Mouse (Mus musculus) testis, postnatal 14 days (tissue): ENCODE measurements around the gene Klk5.
A peak's percentile ranks its signal among the peaks of the same experiment; 100 is the strongest.

ENCODE experiments used
- DNase-seq: peaks from one replicate; pipeline ENCODE4 v3.0.0; 2021; ENCODE audit warnings: low spot score

Gene Klk5

GRCm38 (mm10) chr7:43876444-43876843, 34.7 kb downstream of the Klk5 start:
- no peak for DNase-seq

- DNase-seq = no peak
These were observed 36.5 kb downstream of the Klk5 start for GRCm38 (mm10) chr7:43878281-43878680.

GRCm38 (mm10) chr7:43880912-43881311, 39.1 kb downstream of the Klk5 start, which contains the start of gene Klk4:
Gene Klk4 (plus strand): TSS chr7:43881160.
- no peak for DNase-seq

- DNase-seq = no peak
These were observed 40.6 kb downstream of the Klk5 start for GRCm38 (mm10) chr7:43882346-43882745.

- no peak for DNase-seq
These were observed 41.0 kb downstream of the Klk5 start for GRCm38 (mm10) chr7:43882811-43883210.

- no peak for DNase-seq
These were observed 41.8 kb downstream of the Klk5 start for GRCm38 (mm10) chr7:43883547-43883946.

- DNase-seq = no peak
These were observed 49.6 kb downstream of the Klk5 start for GRCm38 (mm10) chr7:43891365-43891764.

- no peak for DNase-seq
These were observed 50.0 kb downstream of the Klk5 start for GRCm38 (mm10) chr7:43891788-43892187.

GRCm38 (mm10) chr7:43894836-43895235, 53.1 kb downstream of the Klk5 start:
- DNase-seq = peak; percentile 73
